Mouse (Mus musculus): ENCODE data around the gene Arl2bp. TPM values are rescaled to one million over a fixed set of nuclear protein-coding genes. Genes with fewer than 3 reads are reported as not detected.

The Arl2bp gene
- 13.0 and 13.5 TPM in 2 replicates for polyA plus RNA-seq (2012; rRNA removed)

GRCm38 (mm10) chr8:94666456-94667308 lies at the start of gene Arl2bp:
Gene Arl2bp (plus strand): TSS chr8:94666600.

GRCm38 (mm10) chr8:94695994-94696384 lies 29.6 kb downstream of the Arl2bp start, which contains the start of gene Pllp:
Gene Pllp (minus strand): TSS chr8:94696278.

Other genes with a start within 250 kb of the Arl2bp start
- gene Nlrc5, start 232.2 kb upstream of the Arl2bp start, polyA plus RNA-seq (2012; rRNA removed) = 1.5 and 2.5 TPM in 2 replicates
- gene Cpne2, start 133.6 kb upstream of the Arl2bp start, polyA plus RNA-seq (2012; rRNA removed) = 5.0 TPM in 2 replicates
- gene Rspry1, start 64.7 kb upstream of the Arl2bp start, polyA plus RNA-seq (2012; rRNA removed) = 5.2 TPM in 2 replicates
- gene Fam192a, start 64.6 kb upstream of the Arl2bp start, polyA plus RNA-seq (2012; rRNA removed) = 12.8 and 14.2 TPM in 2 replicates
- gene Pllp, start 29.7 kb downstream of the Arl2bp start, polyA plus RNA-seq (2012; rRNA removed) = 1.3 and 1.9 TPM in 2 replicates
- 0.13 and 0.20 TPM in 2 replicates for gene Ccl22, start 79.0 kb downstream of the Arl2bp start, polyA plus RNA-seq (2012; rRNA removed)
- 0.71 and 0.73 TPM in 2 replicates for gene Cx3cl1, start 105.4 kb downstream of the Arl2bp start, polyA plus RNA-seq (2012; rRNA removed)
- gene Ccl17, start 143.9 kb downstream of the Arl2bp start, polyA plus RNA-seq (2012; rRNA removed) = 0.10 TPM in 1 of 2 replicates, not detected in the other
- gene Coq9, start 171.7 kb downstream of the Arl2bp start, polyA plus RNA-seq (2012; rRNA removed) = 65.0 and 70.7 TPM in 2 replicates
- 14.2 and 14.9 TPM in 2 replicates for gene Ciapin1, start 171.8 kb downstream of the Arl2bp start, polyA plus RNA-seq (2012; rRNA removed)
- gene Polr2c, start 190.8 kb downstream of the Arl2bp start, polyA plus RNA-seq (2012; rRNA removed) = 47.6 and 48.4 TPM in 2 replicates
- gene Dok4, start 209.7 kb downstream of the Arl2bp start, polyA plus RNA-seq (2012; rRNA removed) = 4.0 and 4.2 TPM in 2 replicates

All from liver, embryonic 18 days (tissue).